Mouse (Mus musculus) kidney, postnatal 0 days (tissue): ENCODE measurements at regions not wholly inside any gene's neighbourhood (a gene's known extent, or its start where the extent isn't known, plus 50 kb on each side); places are given as distances from the start of the nearest gene placed in this dataset.

ENCODE experiments used
- ATAC-seq: fragments of 200-750 bp; cut with Nextera tagmentation; replicated peaks from 2 replicates; pipeline ENCODE4 v1.8.0; 2017; ENCODE audit warnings: low read depth, moderate number of reproducible peaks, moderate TSS enrichment, moderate library complexity; ENCODE audit not compliant: low FRiP score
- DNase-seq: peaks from one replicate; pipeline ENCODE4 v3.0.0-alpha.2; 2016; ENCODE audit warnings: low spot score
- H3K27ac ChIP-seq: fragments of 300-500 bp; sonication (generic); 2 replicates; pipeline ENCODE4 v1.5.1; 2014; ENCODE audit warnings: mild to moderate bottlenecking
- H3K27me3 ChIP-seq: fragments of 300-500 bp; sonication (generic); 2 replicates; pipeline ENCODE4 v1.6.1; 2014; ENCODE audit warnings: low read length, mixed read lengths; ENCODE audit not compliant: insufficient read depth
- H3K36me3 ChIP-seq: fragments of 300-500 bp; sonication (generic); 2 replicates; pipeline ENCODE4 v1.6.1; 2014; ENCODE audit warnings: low read length, mixed read lengths; ENCODE audit not compliant: insufficient read depth
- H3K4me1 ChIP-seq: fragments of 300-500 bp; sonication (generic); replicated peaks from 2 replicates; pipeline ENCODE4 v1.6.1; 2014; ENCODE audit warnings: antibody characterized with exemption, low read length, mixed read lengths; ENCODE audit not compliant: insufficient read depth
- H3K4me2 ChIP-seq: fragments of 300-500 bp; sonication (generic); 2 replicates; pipeline ENCODE4 v1.6.1; 2014; ENCODE audit warnings: mild to moderate bottlenecking, low read length, moderate library complexity, mixed read lengths
- H3K4me3 ChIP-seq: fragments of 300-500 bp; sonication (generic); replicated peaks from 2 replicates; pipeline ENCODE4 v1.5.1; 2014; ENCODE audit warnings: low read depth, low read length
- H3K9ac ChIP-seq: fragments of 300-500 bp; sonication (generic); 2 replicates; pipeline ENCODE4 v1.6.1; 2014; ENCODE audit warnings: low read depth, low read length
- H3K9me3 ChIP-seq: fragments of 300-500 bp; sonication (generic); replicated peaks from 2 replicates; pipeline ENCODE4 v1.6.1; 2016; ENCODE audit warnings: low read length, inconsistent platforms, mixed read lengths
- CTCF ChIP-seq: IDR thresholded peaks from 2 replicates; pipeline ENCODE4 v1.5.1; 2016; ENCODE audit warnings: antibody characterized with exemption, low read depth, mild to moderate bottlenecking, moderate library complexity
- whole genome bisulfite sequencing: fragments of 180-500 bp; shearing (Covaris S2); extraction: QIAGEN DNeasy Blood & Tissue Kit; methylation state at CpG from one replicate; pipeline ENCODE4 v1.1.7; 2014; 5-methylcytosine and 5-hydroxymethylcytosine counted together

DNA sequence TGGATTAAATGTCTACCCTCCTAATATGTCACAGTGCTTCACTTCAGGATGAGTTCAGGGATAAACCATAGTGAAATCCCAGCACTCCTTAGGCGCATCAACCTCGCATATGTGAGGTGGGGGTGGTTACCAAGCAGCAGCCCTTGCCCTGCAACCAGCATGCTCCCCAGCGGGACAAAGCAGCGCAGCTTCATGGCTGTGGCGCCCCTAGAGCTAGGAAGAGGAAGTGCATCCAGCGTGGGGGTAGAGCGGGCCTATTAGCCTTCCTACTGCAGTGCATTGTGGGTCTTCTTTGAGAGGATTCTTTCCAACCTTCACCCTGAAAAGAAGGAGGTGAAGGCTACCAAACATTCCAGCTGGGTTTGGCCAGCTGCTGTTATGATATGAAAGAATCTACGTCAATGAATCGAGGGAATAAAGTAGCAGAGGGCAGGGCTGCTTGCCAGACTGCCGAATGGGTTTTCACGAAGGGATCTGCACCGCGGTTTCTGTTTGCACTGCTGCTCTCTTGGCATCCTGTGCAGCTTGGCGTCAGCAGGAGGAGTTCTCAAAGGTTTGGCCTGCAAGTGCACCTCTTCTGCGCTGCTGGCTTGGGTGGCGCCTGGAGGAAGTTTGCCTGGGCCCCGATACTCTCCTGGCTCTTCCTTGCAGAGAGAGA lies 77.4 kb upstream of the Max start:
- no peak overlapping the region for H3K27ac ChIP-seq
- no peaks in the 10 kb centered on the region for H3K4me1 ChIP-seq
- no peak overlapping the region for H3K4me3 ChIP-seq
- H3K36me3 ChIP-seq = no peaks in the 10 kb centered on the region
- no peaks in the 10 kb centered on the region for H3K9me3 ChIP-seq
- H3K27me3 ChIP-seq = no peaks in the 10 kb centered on the region
- WGBS = 68% methylated on average over 17 of the region's 17 CpGs
- no peak for DNase-seq
- peak; percentile 33; the same call in 1 of the 2 replicates for TF ChIP-seq CTCF
- H3K4me2 ChIP-seq = no peak overlapping the region
- no peak overlapping the region for H3K9ac ChIP-seq
- no peak for ATAC-seq

DNA sequence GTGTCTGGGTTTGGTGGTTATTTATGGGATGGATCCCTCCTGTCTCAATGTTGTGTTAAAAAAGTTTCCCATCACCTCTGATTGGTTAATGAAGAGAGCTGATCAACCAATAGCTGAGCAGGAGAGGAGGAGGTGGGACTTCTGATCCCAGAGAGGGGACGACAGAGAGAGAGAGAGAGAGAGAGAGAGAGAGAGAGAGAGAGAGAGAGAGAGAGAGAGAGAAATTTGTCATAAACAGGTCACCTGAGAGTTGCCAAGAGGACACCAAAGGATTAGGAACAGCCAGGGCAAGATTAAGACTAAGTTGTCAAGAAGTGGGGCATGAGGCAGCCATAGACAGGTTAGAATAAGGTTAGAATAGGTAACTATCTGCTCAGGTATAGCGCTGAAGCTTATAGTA lies 73.7 kb upstream of the Max start:
- Histone ChIP-seq H3K4me3 (no peak overlapping the region), H3K27me3 (no peaks in the 10 kb centered on the region), H3K9me3 (no peaks in the 10 kb centered on the region), H3K27ac (no peak overlapping the region), H3K9ac (no peak overlapping the region), H3K4me2 (no peak overlapping the region), H3K36me3 (no peaks in the 10 kb centered on the region), H3K4me1 (no peaks in the 10 kb centered on the region)
- 52% methylated on average over 2 of the region's 2 CpGs for WGBS
- no peak for TF ChIP-seq CTCF
- ATAC-seq (no peak), DNase-seq (no peak)

DNA sequence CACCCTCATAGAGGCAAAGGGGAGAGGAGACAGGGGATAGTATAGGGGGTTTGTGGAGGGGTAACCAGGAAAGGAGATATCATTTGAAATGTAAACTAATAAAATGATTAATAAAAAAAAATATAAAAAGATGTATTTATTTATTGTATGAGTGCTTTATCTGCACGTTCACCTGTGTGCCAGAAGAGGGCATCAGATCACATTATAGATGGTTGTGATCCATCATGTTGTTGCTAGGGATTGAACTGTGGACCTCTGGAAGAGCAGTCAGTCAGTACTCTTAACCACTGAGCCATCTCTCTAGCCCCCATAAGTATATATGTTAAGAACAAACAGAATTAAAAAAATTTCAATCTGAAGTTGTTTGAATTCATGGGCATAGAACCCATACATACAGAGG lies 69.4 kb upstream of the Max start:
- no peak overlapping the region for H3K9ac ChIP-seq
- H3K4me3 ChIP-seq = no peak overlapping the region
- no peak overlapping the region for H3K4me2 ChIP-seq
- H3K27me3 ChIP-seq = no peaks in the 10 kb centered on the region
- ATAC-seq (no peak), DNase-seq (no peak)
- H3K4me1 ChIP-seq = no peaks in the 10 kb centered on the region
- WGBS = 80% methylated on average over 1 of the region's 1 CpGs
- no peaks in the 10 kb centered on the region for H3K36me3 ChIP-seq
- peak; percentile 7; the same call in 1 of the 2 replicates for TF ChIP-seq CTCF
- no peak overlapping the region for H3K27ac ChIP-seq
- H3K9me3 ChIP-seq = no peaks in the 10 kb centered on the region

DNA sequence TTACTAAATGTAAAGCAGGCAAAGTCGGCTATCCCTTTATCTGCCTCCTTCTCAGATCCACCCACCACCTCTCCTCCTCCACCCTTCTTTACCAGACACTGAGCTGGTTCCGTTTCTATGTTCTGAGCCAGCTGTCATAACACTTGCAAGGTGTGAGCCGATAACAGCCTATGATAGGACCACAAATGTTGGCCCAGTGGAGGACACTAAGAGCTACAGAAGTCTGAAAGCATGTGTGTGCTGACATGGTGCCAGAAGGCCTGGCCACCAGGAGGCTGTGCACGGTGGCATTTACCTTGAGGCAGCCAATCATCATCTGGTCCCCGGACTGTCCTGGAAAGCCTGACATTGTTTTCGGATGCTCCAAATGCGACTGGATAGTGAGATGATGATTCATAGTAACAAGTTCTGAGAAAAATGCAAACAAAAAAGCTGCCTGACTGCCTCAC lies 63.5 kb upstream of the Max start:
- 72% methylated on average over 7 of the region's 7 CpGs for WGBS
- DNase-seq = no peak

DNA sequence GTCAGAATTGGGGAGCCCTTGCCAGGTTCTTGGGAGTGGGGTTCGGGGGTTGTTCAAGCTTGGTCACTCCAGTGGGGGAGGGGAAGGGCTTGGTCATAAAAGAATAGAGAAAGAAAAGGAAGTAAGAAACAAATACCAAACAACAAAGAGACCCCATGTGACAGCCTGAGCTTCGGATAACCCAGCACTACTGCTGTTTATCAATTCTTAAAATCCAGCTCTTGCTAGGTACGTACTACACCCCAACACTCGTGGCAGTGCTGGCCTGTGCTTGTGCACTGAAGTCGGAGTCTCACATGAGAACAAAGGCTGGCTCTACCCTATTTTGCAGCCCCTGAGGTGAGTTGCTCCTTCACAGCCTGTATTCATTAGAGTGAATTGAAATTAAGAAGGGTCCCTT lies 60.5 kb upstream of the Max start:
- Histone ChIP-seq H3K36me3 (no peaks in the 10 kb centered on the region), H3K9ac (no peak overlapping the region), H3K27me3 (no peaks in the 10 kb centered on the region), H3K9me3 (no peaks in the 10 kb centered on the region), H3K4me1 (no peaks in the 10 kb centered on the region), H3K4me2 (no peak overlapping the region), H3K4me3 (no peak overlapping the region), H3K27ac (no peak overlapping the region)
- WGBS = 64% methylated on average over 5 of the region's 5 CpGs
- no peak for TF ChIP-seq CTCF
- ATAC-seq = no peak
- DNase-seq = no peak

More for the DNA sequence above, 63.5 kb upstream of the Max start:
- no peak for TF ChIP-seq CTCF
- Histone ChIP-seq H3K4me1 (no peaks in the 10 kb centered on the region), H3K27ac (no peak overlapping the region), H3K9me3 (no peaks in the 10 kb centered on the region), H3K4me2 (no peak overlapping the region), H3K4me3 (no peak overlapping the region), H3K36me3 (no peaks in the 10 kb centered on the region), H3K9ac (no peak overlapping the region), H3K27me3 (no peaks in the 10 kb centered on the region)
- ATAC-seq = no peak

DNA sequence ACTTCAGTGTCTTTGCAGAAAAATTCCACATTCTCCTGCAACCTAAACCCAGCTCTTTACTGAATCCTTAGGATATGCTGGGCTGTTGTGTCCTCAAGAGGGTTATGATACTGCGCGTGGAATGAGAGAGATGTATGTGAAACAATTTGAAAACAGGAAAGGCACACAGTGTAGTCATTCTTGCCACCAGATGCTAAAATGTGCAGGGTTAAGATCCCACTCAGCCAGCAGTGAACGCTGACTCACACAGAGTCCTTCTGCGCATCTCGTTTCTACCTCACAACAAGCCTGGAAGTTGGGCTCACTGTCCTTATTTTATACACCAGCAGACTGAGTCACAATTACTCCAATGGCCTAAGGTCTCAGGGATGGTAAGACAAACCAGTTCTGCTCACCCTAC lies 59.9 kb upstream of the Max start:
- H3K36me3 ChIP-seq = no peaks in the 10 kb centered on the region
- 91% methylated on average over 5 of the region's 5 CpGs for WGBS
- no peak for ATAC-seq
- H3K9ac ChIP-seq = no peak overlapping the region
- H3K4me3 ChIP-seq = no peak overlapping the region
- no peak overlapping the region for H3K27ac ChIP-seq
- no peak for DNase-seq
- no peak for TF ChIP-seq CTCF
- H3K4me2 ChIP-seq = no peak overlapping the region
- no peaks in the 10 kb centered on the region for H3K4me1 ChIP-seq
- H3K27me3 ChIP-seq = no peaks in the 10 kb centered on the region
- no peaks in the 10 kb centered on the region for H3K9me3 ChIP-seq
